In genomic region chr10:75337231-75337630, GRCm38 (mm10) we compare ENCODE assay signal across 29 mouse cellular contexts. TPM values are rescaled to one million over a fixed set of nuclear protein-coding genes. Genes with fewer than 3 reads are reported as not detected.
DNase-seq lines count a peak whose midpoint lies in the region; ATAC-seq and TF ChIP-seq lines count a peak whose summit lies in the region.
"Had no signal": no experiment of that assay in that cellular context is flagged by ENCODE, and none has a peak within 500 bp of the region (broad histone marks: within the 10 kb centered on the region; RNA-seq: fewer than 3 reads in every experiment).

No protein-coding gene starts in this region.

- no peak overlapping the region for H3K9ac ChIP-seq in kidney, postnatal 0 days (ENCODE audit: low read depth, low read length)
- H3K9ac ChIP-seq: embryonic facial prominence, embryonic 12.5 days; embryonic facial prominence, embryonic 15.5 days; forebrain, embryonic 13.5 days; heart, embryonic 12.5 days; heart, embryonic 15.5 days; hindbrain, embryonic 13.5 days had no signal

- H3K4me2 ChIP-seq in kidney, postnatal 0 days (ENCODE audit: low read length): no peak overlapping the region
- H3K4me2 ChIP-seq: embryonic facial prominence, embryonic 12.5 days; embryonic facial prominence, embryonic 15.5 days; forebrain, embryonic 13.5 days; heart, embryonic 12.5 days; heart, embryonic 15.5 days; hindbrain, embryonic 13.5 days had no signal

- DNase-seq in kidney, adult 11 months: peak; percentile 59
- no peak for DNase-seq in kidney, postnatal 4 days
- peak; percentile 59 to 64 for DNase-seq in kidney, adult 8-10 months
- no peak for DNase-seq in kidney, postnatal 10 days
- DNase-seq in kidney, postnatal 0 days (ENCODE audit: low spot score): peak; percentile 29
- peak; percentile 66 for DNase-seq in kidney, postnatal 36 days
- DNase-seq in left cerebral cortex, postnatal 25 days (ENCODE audit: low spot score in 2 of 2): no peak
- DNase-seq: adrenal gland, adult 2 months; adrenal gland, postnatal 14 days; B cell, adult 2 months; cerebellum, adult 11 months; cerebellum, adult 2 months; cerebellum, adult 9-11 months; cerebellum, postnatal 25 days; gastrocnemius, postnatal 25 days; heart, adult 18-20 months; heart, postnatal 10 days; heart, postnatal 36 days had no signal

- intact Hi-C loops in left cerebral cortex, postnatal 25 days (cut with DNase I): no loop called here

- no peak for TF ChIP-seq CTCF in kidney, postnatal 0 days (IDR thresholded peaks at IDR 0.05; ENCODE audit: low read depth)

- H3K36me3 ChIP-seq in kidney, postnatal 0 days (ENCODE audit: insufficient read depth, low read length): no peaks in the 10 kb centered on the region
- H3K36me3 ChIP-seq: embryonic facial prominence, embryonic 12.5 days; embryonic facial prominence, embryonic 15.5 days; G1E; heart, embryonic 12.5 days; heart, embryonic 15.5 days; hindbrain, embryonic 10.5 days; hindbrain, embryonic 13.5 days had no signal

- H3K27ac ChIP-seq in kidney, postnatal 0 days: no peak overlapping the region
- H3K27ac ChIP-seq: embryonic facial prominence, embryonic 12.5 days; embryonic facial prominence, embryonic 15.5 days; forebrain, embryonic 13.5 days; heart, embryonic 15.5 days; hindbrain, embryonic 10.5 days; hindbrain, embryonic 13.5 days had no signal

- 53% methylated on average over 10 of the region's 10 CpGs for WGBS in kidney, postnatal 0 days

- no peaks in the 10 kb centered on the region for H3K4me1 ChIP-seq in kidney, postnatal 0 days (replicated peaks; ENCODE audit: insufficient read depth, low read length)
- H3K4me1 ChIP-seq: embryonic facial prominence, embryonic 12.5 days; embryonic facial prominence, embryonic 15.5 days; forebrain, embryonic 13.5 days; hindbrain, embryonic 10.5 days had no signal

- ATAC-seq in kidney, postnatal 0 days (replicated peaks; ENCODE audit: low FRiP score, low read depth): no peak
- ATAC-seq: forebrain, embryonic 13.5 days; forebrain, embryonic 16.5 days; hindbrain, embryonic 16.5 days had no signal

- H3K9me3 ChIP-seq in kidney, postnatal 0 days (replicated peaks; ENCODE audit: low read length): no peaks in the 10 kb centered on the region
- H3K9me3 ChIP-seq: embryonic facial prominence, embryonic 12.5 days; embryonic facial prominence, embryonic 15.5 days; forebrain, embryonic 13.5 days; G1E; heart, embryonic 12.5 days; heart, embryonic 15.5 days; hindbrain, embryonic 10.5 days; hindbrain, embryonic 13.5 days had no signal

- H3K4me3 ChIP-seq in kidney, postnatal 0 days (replicated peaks; ENCODE audit: low read depth, low read length): no peak overlapping the region
- H3K4me3 ChIP-seq: embryonic facial prominence, embryonic 12.5 days; embryonic facial prominence, embryonic 15.5 days; forebrain, embryonic 13.5 days; heart, embryonic 12.5 days; heart, embryonic 15.5 days; hindbrain, embryonic 10.5 days; hindbrain, embryonic 13.5 days had no signal

- no peaks in the 10 kb centered on the region for H3K27me3 ChIP-seq in kidney, postnatal 0 days (ENCODE audit: insufficient read depth, low read length)
- H3K27me3 ChIP-seq: CH12.LX; embryonic facial prominence, embryonic 12.5 days; embryonic facial prominence, embryonic 15.5 days; forebrain, embryonic 13.5 days; heart, embryonic 12.5 days; heart, embryonic 15.5 days had no signal

RNA-seq across cellular contexts. Expression of gene Adora2a, which starts 20.6 kb away (rescaled TPM):
- 5.2 and 6.3 TPM in 2 replicates for polyA plus RNA-seq in kidney, postnatal 0 days (2015; fragmentation: Nextera tagmentation; extraction: Ambion mirVana)
- 10 to 100 TPM in 1 of 2 experiments, 1 to 10 TPM in 1; 5.5 to 51.2 TPM for total RNA-seq in left cerebral cortex, postnatal 25 days (2021)

Comparison
In these comparisons a context has a peak if more than half of its experiments do, and no peak if none do; other contexts are left out.
1. DNase-seq: peak in kidney, adult 11 months (single experiment), kidney, adult 8-10 months (2 of 2), kidney, postnatal 0 days (single experiment) and kidney, postnatal 36 days (2 of 2); none in kidney, postnatal 4 days (0 of 2), kidney, postnatal 10 days (single experiment) and left cerebral cortex, postnatal 25 days (0 of 2).